Mouse (Mus musculus) granulocyte monocyte progenitor cell, adult 5-6 weeks (primary cell): ENCODE results near the gene Tnfsf4. TPM values are rescaled to one million over a fixed set of nuclear protein-coding genes. Genes with fewer than 3 reads are reported as not detected.

Experiments used
- ATAC-seq: replicated peaks from 2 replicates; pipeline ENCODE4 v1.8.0; 2016; ENCODE audit warnings: mild to moderate bottlenecking, moderate TSS enrichment, inconsistent platforms; ENCODE audit not compliant: poor library complexity, severe bottlenecking
- total RNA-seq, 2 experiments: library from RNA; stranded (forward) in 1 of 2; stranded (reverse) in 1 of 2; fragments of 200-712, 200-1000 nt in 1 of 2; fragments of >200 nt in 1 of 2; fragmentation: Nextera tagmentation in 1 of 2; gene quantifications; 2 replicates each; pipeline ENCODE4 v1.2.3; 2014 to 2017

Tnfsf4 gene
- total RNA-seq, 2 experiments from 2014 or later = not detected

DNA sequence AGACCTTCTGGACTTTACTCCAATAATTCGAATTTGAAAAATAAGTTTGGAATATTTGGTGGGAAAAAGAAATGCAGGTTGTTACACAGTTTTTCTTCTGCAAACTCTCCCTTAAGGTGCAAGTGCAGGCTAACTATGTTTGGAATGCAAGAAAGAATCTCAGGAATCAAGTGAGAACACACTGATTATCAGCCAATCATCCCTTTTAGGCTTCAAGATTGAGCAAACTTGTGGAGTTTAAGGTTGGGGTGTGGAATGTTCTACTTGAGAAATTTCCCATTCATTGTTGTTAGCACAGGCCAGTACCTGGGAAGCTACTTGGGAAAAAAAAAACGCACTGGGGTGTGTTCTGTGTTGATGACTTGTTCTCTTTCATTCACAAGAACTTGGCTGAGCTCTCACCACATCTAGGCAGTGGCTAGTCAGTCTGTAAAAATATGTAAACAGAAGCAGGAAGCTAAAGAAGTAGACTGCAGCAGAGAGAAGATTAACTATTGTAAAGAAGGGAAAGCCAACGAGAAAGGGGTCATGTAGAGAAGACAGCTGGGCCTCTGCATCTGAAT is 56.6 kb downstream of the Tnfsf4 start:
- ATAC-seq = no peak

DNA sequence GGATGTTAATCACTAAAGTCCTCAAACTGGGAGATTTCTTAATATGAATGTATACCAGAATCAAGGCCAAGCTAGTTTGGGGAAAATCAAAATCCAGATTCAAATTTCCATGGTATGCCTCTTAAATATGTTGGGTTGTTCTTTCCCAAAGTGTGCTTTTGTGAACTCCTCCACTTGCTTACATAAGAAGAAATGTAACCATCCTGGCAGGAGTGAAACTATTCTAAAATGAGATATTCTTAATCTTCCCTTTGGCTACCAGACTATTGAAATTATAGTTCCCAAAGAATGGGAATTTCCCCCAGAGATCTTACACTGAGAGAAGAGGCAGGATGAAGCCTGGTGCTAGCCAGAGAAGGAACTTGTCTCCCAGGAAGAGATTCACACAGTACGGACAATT is 57.0 kb downstream of the Tnfsf4 start:
- no peak for ATAC-seq

- ATAC-seq = no peak; the same call in 1 of the 2 replicates
Observed at GRCm38 (mm10) chr1:161463388-161464085, 68.3 kb downstream of the Tnfsf4 start.

Other genes starting within 250 kb of the Tnfsf4 start
- gene Tex50, start 236.1 kb upstream of the Tnfsf4 start, total RNA-seq (2014; fragmentation: Nextera tagmentation) = not detected in 2 replicates
- gene Tex50, start 236.1 kb upstream of the Tnfsf4 start, total RNA-seq (2017) = not detected in 2 replicates
- gene Prdx6, start 144.2 kb upstream of the Tnfsf4 start, total RNA-seq (2014; fragmentation: Nextera tagmentation) = 217 and 261 TPM in 2 replicates
- 373 and 405 TPM in 2 replicates for gene Prdx6, start 144.2 kb upstream of the Tnfsf4 start, total RNA-seq (2017)
- not detected in 2 replicates for gene Tnfsf18, start 99.2 kb downstream of the Tnfsf4 start, total RNA-seq (2014; fragmentation: Nextera tagmentation)
- not detected in 2 replicates for gene Tnfsf18, start 99.2 kb downstream of the Tnfsf4 start, total RNA-seq (2017)